Mouse (Mus musculus) cortical plate, adult 2 months (tissue): Measurements from ENCODE around the gene Col1a1. TPM values are rescaled to one million over a fixed set of nuclear protein-coding genes. Genes with fewer than 3 reads are reported as not detected.

Experiments
- H3K27ac ChIP-seq: fragments of 200-500 bp; 2 replicates; pipeline ENCODE4 v1.5.1; 2012; ENCODE audit warnings: low read length, control low read depth, inconsistent platforms; ENCODE audit not compliant: insufficient read depth
- H3K4me1 ChIP-seq: fragments of 200-500 bp; 2 replicates; pipeline ENCODE4 v1.6.1; 2011; ENCODE audit warnings: low read length; ENCODE audit not compliant: control insufficient read depth, insufficient read depth
- H3K4me3 ChIP-seq: fragments of 200-500 bp; 2 replicates; pipeline ENCODE4 v1.5.1; 2011; ENCODE audit warnings: mild to moderate bottlenecking, low read length, control low read depth; ENCODE audit not compliant: insufficient read depth
- CTCF ChIP-seq: fragments of 200-500 bp; IDR thresholded peaks from 2 replicates; pipeline ENCODE4 v1.5.1; 2011; ENCODE audit warnings: mild to moderate bottlenecking, control low read depth, low read length; ENCODE audit not compliant: insufficient read depth; ENCODE audit errors: extremely low read depth
- POLR2A ChIP-seq: fragments of 200-500 bp; IDR thresholded peaks from 2 replicates; pipeline ENCODE4 v1.6.1; 2011; ENCODE audit warnings: mild to moderate bottlenecking, low read length, control low read depth; ENCODE audit not compliant: insufficient read depth; ENCODE audit errors: extremely low read depth
- polyA plus RNA-seq: library from polyadenylated mRNA; depleted of rRNA; stranded (reverse); fragments of >200 nt; gene quantifications from 2 replicates; pipeline ENCODE4 v1.2.3, GENCODE M21; 2012

Col1a1 gene
- polyA plus RNA-seq, 1 experiment: 4.9 TPM

- no peak for TF ChIP-seq POLR2A
- no peak for TF ChIP-seq CTCF
- Histone ChIP-seq H3K4me1 (peaks cover 7% of the 10 kb centered on the region; the same call in 1 of the 2 replicates), H3K27ac (no peak overlapping the region), H3K4me3 (no peak overlapping the region)
Measured at GRCm38 (mm10) chr11:94985822-94986221, 49.8 kb downstream of the Col1a1 start.

GRCm38 (mm10) chr11:94986435-94986834 lies 50.4 kb downstream of the Col1a1 start:
- Histone ChIP-seq H3K4me3 (no peak overlapping the region), H3K27ac (no peak overlapping the region)
- TF ChIP-seq CTCF (no peak), POLR2A (no peak)

GRCm38 (mm10) chr11:94987341-94987740 lies 51.3 kb downstream of the Col1a1 start:
- TF ChIP-seq CTCF: no peak
- no peak for TF ChIP-seq POLR2A
- Histone ChIP-seq H3K27ac (peak overlapping the region; percentile 55), H3K4me1 (peaks cover 7% of the 10 kb centered on the region; the same call in 1 of the 2 replicates), H3K4me3 (no peak overlapping the region)

More at GRCm38 (mm10) chr11:94986435-94986834, 50.4 kb downstream of the Col1a1 start:
- peaks cover 7% of the 10 kb centered on the region; the same call in 1 of the 2 replicates for H3K4me1 ChIP-seq

GRCm38 (mm10) chr11:94987851-94988250 lies 51.8 kb downstream of the Col1a1 start:
- peaks cover 7% of the 10 kb centered on the region; the same call in 1 of the 2 replicates for H3K4me1 ChIP-seq
- no peak overlapping the region for H3K4me3 ChIP-seq
- TF ChIP-seq CTCF (no peak), POLR2A (no peak)
- H3K27ac ChIP-seq: peak overlapping the region; percentile 55

GRCm38 (mm10) chr11:94988780-94989561 lies 52.9 kb downstream of the Col1a1 start:
- Histone ChIP-seq H3K4me3 (peak overlapping the region; percentile 53), H3K4me1 (peaks cover 8% of the 10 kb centered on the region; the same call in 1 of the 2 replicates), H3K27ac (peak overlapping the region; percentile 80)
- no peak for TF ChIP-seq CTCF
- TF ChIP-seq POLR2A: no peak

GRCm38 (mm10) chr11:94989562-94990017 lies 53.6 kb downstream of the Col1a1 start:
- no peak for TF ChIP-seq CTCF
- peak; percentile 40; the same call in 1 of the 2 replicates for TF ChIP-seq POLR2A
- peaks cover 9% of the 10 kb centered on the region; the same call in 1 of the 2 replicates for H3K4me1 ChIP-seq

GRCm38 (mm10) chr11:94990102-94990748 lies 54.2 kb downstream of the Col1a1 start:
- TF ChIP-seq POLR2A: no peak
- no peak for TF ChIP-seq CTCF
- peak overlapping the region; percentile 82 for H3K27ac ChIP-seq
- peak overlapping the region; percentile 53 for H3K4me3 ChIP-seq
- peaks cover 12% of the 10 kb centered on the region; the same call in 1 of the 2 replicates for H3K4me1 ChIP-seq

More at GRCm38 (mm10) chr11:94989562-94990017, 53.6 kb downstream of the Col1a1 start:
- Histone ChIP-seq H3K27ac (peak overlapping the region; percentile 82), H3K4me3 (peak overlapping the region; percentile 53)

- Histone ChIP-seq H3K27ac (peak within 1 kb of the TSS; percentile 95), H3K4me1 (peaks cover 13% of the 10 kb centered on the region; the same call in 1 of the 2 replicates), H3K4me3 (peak within 1 kb of the TSS; percentile 53)
- 0 out of 2 replicates have a peak, but pooled peaks have one; percentile 10 for TF ChIP-seq CTCF
- peak; percentile 54; the same call in 1 of the 2 replicates for TF ChIP-seq POLR2A
Measured at GRCm38 (mm10) chr11:94990749-94991577, 54.9 kb downstream of the Col1a1 start, which contains the start of gene Ppp1r9b. TSS of gene Ppp1r9b (plus strand) at chr11:94991035.
